Mouse (Mus musculus): ENCODE measurements at regions not wholly inside any gene's neighbourhood (a gene's known extent, or its start where the extent isn't known, plus 50 kb on each side); places are given as distances from the start of the nearest gene placed in this dataset.

DNA sequence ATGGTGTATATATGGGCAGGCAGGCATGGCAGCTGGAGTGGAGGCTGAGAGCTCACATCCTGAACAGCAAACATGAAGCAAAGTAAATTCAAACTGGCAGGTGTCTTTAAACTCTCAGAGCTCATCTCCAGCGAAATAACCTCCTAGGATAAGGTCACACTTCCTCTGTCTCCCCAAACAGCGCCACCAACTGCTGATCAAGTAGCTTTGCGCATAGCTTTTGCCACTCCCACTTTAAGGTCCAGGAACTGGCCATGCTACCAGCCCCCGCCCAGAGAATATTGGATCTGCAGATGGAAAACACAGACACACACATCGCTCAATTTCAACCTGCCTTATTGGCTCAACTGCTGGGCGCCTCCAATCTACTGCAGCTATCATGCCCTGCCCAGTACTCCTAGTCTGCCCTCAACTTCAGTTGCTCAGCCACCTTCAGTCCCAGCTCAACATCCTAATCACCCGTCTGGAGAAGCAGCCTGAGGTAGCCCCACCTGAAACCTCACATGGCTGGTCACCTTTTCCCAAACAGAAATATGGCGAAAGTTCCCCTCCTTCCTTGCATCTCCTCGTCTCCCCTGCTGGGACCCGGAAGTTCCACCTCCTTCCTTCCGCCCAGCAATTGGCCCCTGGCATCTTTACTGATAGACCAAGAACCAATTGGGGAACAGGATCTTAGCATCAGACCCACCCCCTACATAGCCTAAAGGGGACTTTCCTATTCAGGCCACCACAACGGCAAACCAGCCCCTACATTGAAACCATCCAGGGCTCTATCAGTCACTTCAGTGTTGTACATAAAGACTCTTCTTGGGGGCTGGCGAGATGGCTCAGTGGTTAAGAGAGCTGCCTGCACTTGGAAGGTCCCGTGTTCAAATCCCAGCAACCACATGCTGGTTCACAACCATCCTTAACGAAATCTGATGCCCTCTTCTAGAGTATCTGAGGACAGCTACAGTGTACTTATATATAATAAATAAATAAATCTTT, 70.4 kb upstream of the Slc38a4 start:
- no peak for TF ChIP-seq CTCF (IDR thresholded peaks at IDR 0.05; ENCODE audit: borderline replicate concordance, extremely low read depth, insufficient read depth, insufficient read length)
- no peak for TF ChIP-seq POLR2A (IDR thresholded peaks at IDR 0.05; ENCODE audit: borderline replicate concordance, extremely low read depth, insufficient read depth, insufficient read length, poor library complexity, severe bottlenecking)
- DNase-seq (ENCODE audit: low read depth): no peak

DNA sequence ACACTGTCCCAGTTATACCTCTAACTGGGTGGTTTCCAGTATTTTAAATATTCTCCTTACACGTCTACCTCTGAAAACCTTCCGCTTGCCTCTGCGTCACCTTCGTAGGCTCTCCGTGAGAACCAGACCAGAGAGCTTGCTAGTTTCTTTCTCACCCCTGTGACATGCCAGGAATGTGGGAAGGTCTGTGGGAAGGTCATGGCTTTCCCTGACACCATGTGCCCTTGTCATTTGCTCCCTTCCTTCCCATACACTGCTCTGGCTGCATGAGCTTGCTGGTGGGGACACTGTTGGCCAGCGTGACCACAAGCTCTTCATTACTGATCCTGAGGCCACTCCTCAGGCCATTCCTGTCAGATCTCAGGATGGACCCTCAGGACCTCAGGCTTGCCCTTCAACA, 66.5 kb upstream of the Slc38a4 start:
- TF ChIP-seq CTCF (IDR thresholded peaks at IDR 0.05; ENCODE audit: borderline replicate concordance, extremely low read depth, insufficient read depth, insufficient read length) (no peak), POLR2A (IDR thresholded peaks at IDR 0.05; ENCODE audit: borderline replicate concordance, extremely low read depth, insufficient read depth, insufficient read length, poor library complexity, severe bottlenecking) (no peak)
- DNase-seq (ENCODE audit: low read depth): no peak

DNA sequence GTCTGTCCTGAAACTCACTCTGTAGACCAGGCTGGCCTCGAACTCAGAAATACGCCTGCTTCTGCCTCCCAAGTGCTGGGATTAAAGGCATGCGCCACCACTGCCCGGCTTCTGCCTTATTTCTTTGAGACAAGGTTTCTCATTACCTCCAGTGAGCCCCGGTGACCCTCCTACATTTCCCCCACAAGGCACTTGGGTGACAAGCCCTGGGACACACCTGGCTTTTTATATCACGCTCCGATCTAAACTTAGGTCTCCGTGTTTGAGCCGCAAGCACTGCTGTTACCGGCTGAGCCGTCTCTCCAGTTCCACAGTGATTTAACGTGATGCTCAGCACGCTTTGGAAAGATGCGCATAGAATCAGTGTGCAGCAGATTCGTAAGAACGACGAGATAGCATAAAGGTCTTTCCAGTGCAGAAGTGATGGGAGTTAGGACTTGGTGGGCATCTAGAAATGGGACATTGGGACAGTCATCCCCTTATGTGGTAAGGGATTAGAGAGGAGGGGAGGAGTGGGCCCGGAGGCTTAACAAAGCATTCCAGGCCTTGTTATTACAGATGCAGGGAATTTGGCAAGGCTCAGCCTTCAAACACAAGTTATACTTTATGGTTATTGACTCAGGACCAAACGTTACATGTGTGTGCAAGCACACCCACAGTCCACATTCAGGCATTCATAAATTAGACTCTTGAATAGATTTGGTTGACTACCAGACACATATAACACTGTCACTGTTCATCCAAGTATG, 56.9 kb upstream of the Slc38a4 start:
- DNase-seq (ENCODE audit: low read depth): no peak
- TF ChIP-seq CTCF (IDR thresholded peaks at IDR 0.05; ENCODE audit: borderline replicate concordance, extremely low read depth, insufficient read depth, insufficient read length): no peak
- no peak for TF ChIP-seq POLR2A (IDR thresholded peaks at IDR 0.05; ENCODE audit: borderline replicate concordance, extremely low read depth, insufficient read depth, insufficient read length, poor library complexity, severe bottlenecking)

DNA sequence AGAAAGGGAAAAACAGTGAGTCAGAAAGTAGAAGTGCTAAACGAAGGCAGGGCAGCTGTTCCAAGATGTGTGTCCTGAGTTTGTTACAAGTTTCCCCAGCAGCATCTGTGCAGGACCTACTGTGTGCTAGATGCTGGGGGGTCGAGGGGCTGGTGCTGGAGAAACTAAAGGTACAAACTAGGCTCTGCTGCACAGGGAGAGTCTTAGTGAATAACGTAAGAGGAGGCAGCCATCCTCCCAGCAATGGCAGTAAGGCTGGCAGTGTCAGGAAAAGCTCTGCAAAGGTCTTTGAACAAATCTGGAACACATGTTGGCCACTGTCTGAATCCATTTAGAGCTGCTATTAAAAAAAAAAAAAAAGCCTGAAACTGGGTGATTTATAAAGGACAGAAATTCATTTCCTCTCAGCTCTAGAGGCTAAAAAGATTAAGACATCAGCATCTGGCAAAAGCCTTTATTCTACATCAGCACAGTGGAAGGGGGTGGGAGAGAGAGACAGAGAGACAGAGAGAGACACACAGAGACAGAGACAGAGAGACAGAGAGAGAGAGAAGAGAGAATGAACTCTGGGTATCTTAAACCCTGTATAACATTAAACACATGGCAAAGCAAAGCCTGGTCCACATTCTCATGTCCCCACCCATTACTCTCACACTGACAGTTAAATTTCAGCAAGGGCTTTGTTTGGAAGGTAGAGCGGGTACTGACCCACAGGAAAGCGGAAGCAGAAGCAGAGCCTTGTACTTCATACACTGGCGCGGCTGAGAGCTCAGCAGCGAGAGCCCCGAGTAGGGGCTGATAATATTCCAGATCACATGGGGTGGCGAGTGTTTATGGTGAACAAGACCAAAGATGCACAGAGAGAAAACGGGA, 55.8 kb upstream of the Slc38a4 start:
- TF ChIP-seq CTCF (IDR thresholded peaks at IDR 0.05; ENCODE audit: borderline replicate concordance, extremely low read depth, insufficient read depth, insufficient read length) (no peak), POLR2A (IDR thresholded peaks at IDR 0.05; ENCODE audit: borderline replicate concordance, extremely low read depth, insufficient read depth, insufficient read length, poor library complexity, severe bottlenecking) (no peak)
- no peak for DNase-seq (ENCODE audit: low read depth)

DNA sequence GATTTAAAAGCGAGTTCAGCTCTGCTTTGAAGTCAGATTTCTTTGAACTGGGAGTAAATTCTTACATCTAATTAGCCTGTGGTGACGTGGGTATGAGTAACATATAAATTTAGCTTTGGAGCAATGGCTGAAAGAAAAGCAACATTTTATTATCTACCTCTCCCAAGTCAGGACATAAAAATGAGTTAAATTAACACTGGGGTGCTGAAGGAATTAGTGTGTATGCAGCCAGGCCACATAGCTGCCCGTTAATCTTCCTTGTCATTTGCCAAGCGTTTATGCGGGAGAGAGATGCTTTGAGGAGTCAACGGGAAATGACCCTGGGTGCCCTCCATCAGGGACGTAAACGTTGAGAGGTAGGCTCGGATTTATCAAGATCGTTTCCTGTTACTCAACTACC, 52.0 kb upstream of the Slc38a4 start:
- no peak for DNase-seq (ENCODE audit: low read depth)
- TF ChIP-seq POLR2A (IDR thresholded peaks at IDR 0.05; ENCODE audit: borderline replicate concordance, extremely low read depth, insufficient read depth, insufficient read length, poor library complexity, severe bottlenecking): no peak
- TF ChIP-seq CTCF (IDR thresholded peaks at IDR 0.05; ENCODE audit: borderline replicate concordance, extremely low read depth, insufficient read depth, insufficient read length): no peak

DNA sequence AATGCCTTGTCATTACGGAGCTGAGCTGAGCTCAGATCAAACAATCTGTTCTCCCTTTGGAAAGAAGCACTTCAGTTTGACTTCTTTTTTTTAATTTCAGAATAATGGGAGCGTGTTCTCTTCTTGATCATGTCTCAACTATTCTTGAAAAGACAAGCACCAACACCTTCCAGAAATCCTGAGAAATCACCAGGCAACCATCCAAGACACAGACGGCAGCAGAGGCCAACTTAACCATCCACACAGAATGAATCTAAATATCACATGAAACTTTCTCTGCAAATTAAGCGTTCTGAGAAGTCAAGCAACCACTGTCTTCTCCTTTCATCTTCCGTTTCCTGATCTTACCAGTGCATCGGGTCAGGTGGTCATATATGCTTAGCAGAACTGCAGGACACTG, 50.8 kb upstream of the Slc38a4 start:
- DNase-seq (ENCODE audit: low read depth): peak; percentile 9
- TF ChIP-seq CTCF (IDR thresholded peaks at IDR 0.05; ENCODE audit: borderline replicate concordance, extremely low read depth, insufficient read depth, insufficient read length) (no peak), POLR2A (IDR thresholded peaks at IDR 0.05; ENCODE audit: borderline replicate concordance, extremely low read depth, insufficient read depth, insufficient read length, poor library complexity, severe bottlenecking) (no peak)
